In the genomic region with DNA sequence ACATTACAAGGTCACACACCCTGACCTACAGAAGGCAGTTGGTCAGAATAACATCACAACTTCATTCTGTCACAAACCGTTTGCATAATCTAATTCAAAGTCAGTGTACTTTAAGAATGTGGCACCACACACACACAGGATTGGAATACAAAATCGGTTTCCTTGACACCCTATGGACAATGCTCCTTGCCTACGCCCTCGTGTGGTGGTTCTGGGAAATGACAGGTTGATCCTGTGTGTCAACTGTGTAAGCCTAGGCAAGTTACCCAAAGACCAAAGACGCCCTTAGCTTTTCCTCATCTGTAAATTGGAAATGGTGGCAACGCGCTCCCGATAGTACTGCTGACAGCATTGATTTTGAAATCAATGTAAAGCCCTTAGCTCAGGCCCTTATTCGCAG, we compare ENCODE assay signal across 10 mouse cellular contexts. TPM values are rescaled to one million over a fixed set of nuclear protein-coding genes. Genes with fewer than 3 reads are reported as not detected.
A peak's percentile ranks its signal among the peaks of the same experiment; 100 is the strongest.
DNase-seq lines count a peak whose midpoint lies in the region; ATAC-seq and TF ChIP-seq lines count a peak whose summit lies in the region.
"Had no signal": no experiment of that assay in that cellular context is flagged by ENCODE, and none has a peak within 500 bp of the region (broad histone marks: within the 10 kb centered on the region; RNA-seq: fewer than 3 reads in every experiment).

No protein-coding gene starts in this region.

- H3K4me3 ChIP-seq in embryonic fibroblast, embryonic 13.5 days (ENCODE audit: insufficient read depth, low read length), result no peak overlapping the region
- no peak overlapping the region for H3K4me3 ChIP-seq in stomach, postnatal 0 days (ENCODE audit: low read depth, low read length)
- H3K4me3 ChIP-seq: limb, embryonic 12.5 days; stomach, embryonic 15.5 days had no signal

- no peak overlapping the region for H3K4me2 ChIP-seq in stomach, postnatal 0 days (replicated peaks; ENCODE audit: low read depth)
- H3K4me2 ChIP-seq: stomach, embryonic 15.5 days had no signal

- no peak overlapping the region for H3K27ac ChIP-seq in embryonic fibroblast, embryonic 13.5 days (ENCODE audit: insufficient read depth, low read length)
- no peak overlapping the region for H3K27ac ChIP-seq in stomach, postnatal 0 days (replicated peaks)
- H3K27ac ChIP-seq: limb, embryonic 12.5 days; stomach, embryonic 15.5 days had no signal

- TF ChIP-seq CTCF in embryonic fibroblast, embryonic 13.5 days (IDR thresholded peaks at IDR 0.05; ENCODE audit: borderline replicate concordance, insufficient read depth, low read length), result peak; percentile 48; the same call in 1 of the 2 replicates
- peak; percentile 72 for TF ChIP-seq CTCF in stomach, postnatal 0 days (IDR thresholded peaks at IDR 0.05; ENCODE audit: low read depth)

- H3K4me1 ChIP-seq in embryonic fibroblast, embryonic 13.5 days (ENCODE audit: control insufficient read depth, insufficient read depth, low read length), result no peaks in the 10 kb centered on the region
- no peaks in the 10 kb centered on the region for H3K4me1 ChIP-seq in stomach, postnatal 0 days (replicated peaks; ENCODE audit: control insufficient read depth, insufficient read depth)
- H3K4me1 ChIP-seq: limb, embryonic 12.5 days; stomach, embryonic 15.5 days had no signal

- peak; percentile 37 for DNase-seq in layer of hippocampus, adult 11-12 months (ENCODE audit: low spot score)
- no peak for DNase-seq in layer of hippocampus, adult 9-11 months
- DNase-seq in adrenal gland, postnatal 10 days, result peak; percentile 57
- DNase-seq in kidney, postnatal 36 days, result peak; percentile 8 to 55
- peak; percentile 4 for DNase-seq in lung, postnatal 14 days
- DNase-seq in stomach, postnatal 0 days (ENCODE audit: low spot score), result peak; percentile 24
- DNase-seq in natural killer cell, adult 2 months (ENCODE audit: low spot score in 2 of 2), result no peak

- no peak for ATAC-seq in stomach, postnatal 0 days (ENCODE audit: low FRiP score, low TSS enrichment)

- H3K27me3 ChIP-seq in stomach, postnatal 0 days (ENCODE audit: control insufficient read depth, insufficient read depth, low read length), result no peaks in the 10 kb centered on the region; the same call in 1 of the 2 replicates
- H3K27me3 ChIP-seq: stomach, embryonic 15.5 days had no signal

- WGBS in stomach, postnatal 0 days, result 34% methylated on average over 9 of the region's 9 CpGs

- H3K36me3 ChIP-seq in stomach, postnatal 0 days (ENCODE audit: control insufficient read depth, insufficient read depth, low read length), result no peaks in the 10 kb centered on the region
- H3K36me3 ChIP-seq: limb, embryonic 12.5 days; stomach, embryonic 15.5 days had no signal

- TF ChIP-seq EP300 in stomach, postnatal 0 days (optimal IDR thresholded peaks at IDR 0.05), result no peak

- H3K9me3 ChIP-seq in stomach, postnatal 0 days (ENCODE audit: control insufficient read depth, low read length), result no peaks in the 10 kb centered on the region
- H3K9me3 ChIP-seq: limb, embryonic 12.5 days; stomach, embryonic 15.5 days had no signal

- TF ChIP-seq POLR2A in embryonic fibroblast, embryonic 13.5 days (IDR thresholded peaks at IDR 0.05; ENCODE audit: low read depth, low read length), result no peak

- H3K9ac ChIP-seq in stomach, postnatal 0 days (ENCODE audit: low read length), result no peak overlapping the region
- H3K9ac ChIP-seq: limb, embryonic 12.5 days; stomach, embryonic 15.5 days had no signal

RNA-seq across cellular contexts. Expression of gene Atoh1, which starts 45.0 kb away (rescaled TPM):
- total RNA-seq in adrenal gland, postnatal 10 days (2021), result under 1 TPM in 1 of 2 experiments, not detected in 1; 0.30 TPM
- not detected in 2 replicates for polyA plus RNA-seq in embryonic fibroblast, embryonic 13.5 days (2011; ENCODE audit: insufficient read length, low read depth, missing spikeins)
- 0.07 and 0.11 TPM in 2 replicates for polyA plus RNA-seq in stomach, postnatal 0 days (2015; fragmentation: Nextera tagmentation; extraction: Ambion mirVana)
- polyA plus RNA-seq: limb, embryonic 12.5 days had no signal

Comparison
In these comparisons a context has a peak if more than half of its experiments do, and no peak if none do; other contexts are left out.
1. DNase-seq: peak in layer of hippocampus, adult 11-12 months (single experiment), adrenal gland, postnatal 10 days (single experiment), kidney, postnatal 36 days (2 of 2), lung, postnatal 14 days (single experiment) and stomach, postnatal 0 days (single experiment); none in layer of hippocampus, adult 9-11 months (single experiment) and natural killer cell, adult 2 months (0 of 2).